Mouse (Mus musculus) cerebellum, adult 11 months (tissue): ENCODE results near the gene Dclk1.

ENCODE experiments used
- DNase-seq: peaks from one replicate; pipeline ENCODE4 v3.0.0; 2022

Gene Dclk1

GRCm38 (mm10) chr3:55543929-55544684 lies 301.9 kb downstream of the Dclk1 start:
- no peak for DNase-seq

- no peak for DNase-seq
These were observed 303.1 kb downstream of the Dclk1 start for GRCm38 (mm10) chr3:55545296-55545695.

DNA sequence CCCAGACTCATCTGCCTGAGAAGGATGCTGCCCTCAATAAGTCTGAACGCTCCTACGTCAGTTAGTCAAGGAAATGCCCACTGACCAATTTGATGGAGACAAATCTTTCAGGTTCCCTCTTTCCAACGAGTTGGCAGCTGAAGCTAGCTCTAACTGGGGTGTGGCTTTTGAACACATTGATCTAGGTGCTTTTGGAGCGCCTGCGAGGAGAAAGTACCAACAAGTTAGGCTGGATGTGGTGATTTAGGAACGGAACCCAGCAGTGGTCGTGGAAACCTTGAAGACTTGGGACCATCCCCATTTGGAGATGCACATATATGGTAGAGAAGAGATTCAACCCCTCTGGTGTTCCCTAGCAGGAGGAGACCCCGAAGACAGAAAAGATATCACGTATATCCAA lies 303.8 kb downstream of the Dclk1 start:
- no peak for DNase-seq

DNA sequence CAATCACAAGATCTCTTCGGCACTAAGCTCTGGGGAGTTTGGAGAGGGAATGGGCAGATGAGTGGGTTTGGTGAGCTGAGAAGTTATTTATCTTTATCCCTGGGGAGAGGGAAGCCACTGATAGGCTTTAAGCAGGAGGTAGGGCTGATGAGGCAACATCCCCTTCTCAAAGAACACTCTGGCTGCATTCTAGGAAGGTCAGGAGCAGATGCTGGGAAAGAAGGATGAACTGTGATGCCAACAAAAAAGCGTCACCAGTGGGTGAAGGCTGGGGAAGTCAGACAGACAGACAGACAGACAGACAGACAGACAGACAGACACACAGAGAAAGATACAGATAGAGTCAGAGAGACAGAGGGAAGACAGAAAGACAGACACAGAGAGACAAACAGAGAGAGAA lies 304.9 kb downstream of the Dclk1 start:
- DNase-seq: no peak

DNA sequence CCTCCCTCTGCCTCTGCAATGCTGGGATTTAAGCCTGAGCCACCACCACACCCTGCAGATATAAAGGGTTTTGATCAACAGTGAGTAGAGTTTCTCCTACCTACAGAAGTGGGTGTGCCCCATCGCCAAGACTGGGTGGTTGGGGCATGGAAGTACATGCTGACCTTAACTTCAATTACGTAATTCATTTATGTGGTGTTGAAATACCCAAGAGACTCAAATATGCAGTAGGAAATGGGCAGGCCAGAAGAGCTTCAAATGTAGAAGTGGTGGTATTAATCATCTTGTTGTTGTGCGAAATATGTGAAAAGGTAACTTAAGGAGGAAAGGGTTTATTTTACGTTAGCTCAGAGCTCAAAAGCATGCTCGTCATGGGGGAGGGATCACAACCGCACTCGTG lies 307.2 kb downstream of the Dclk1 start:
- DNase-seq: no peak

DNA sequence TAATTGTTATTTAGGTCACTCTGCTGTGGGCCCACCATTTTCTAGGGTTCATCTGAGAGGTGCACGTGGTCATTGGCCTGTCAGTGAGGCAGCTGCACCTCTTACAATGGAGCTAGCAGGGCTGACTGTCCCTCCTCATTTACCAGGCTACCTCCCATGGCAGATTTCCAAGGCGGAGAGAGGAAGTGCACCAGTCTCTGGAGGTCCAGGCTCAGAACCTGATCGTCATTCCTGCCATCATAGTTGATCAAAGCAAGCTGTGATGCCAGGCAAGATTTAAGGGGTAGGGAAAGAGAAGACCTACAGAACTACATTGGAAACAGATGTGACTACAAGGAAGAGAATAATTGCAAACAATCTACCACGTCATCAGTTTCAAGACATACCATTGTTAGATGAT lies 308.8 kb downstream of the Dclk1 start:
- DNase-seq: no peak

DNA sequence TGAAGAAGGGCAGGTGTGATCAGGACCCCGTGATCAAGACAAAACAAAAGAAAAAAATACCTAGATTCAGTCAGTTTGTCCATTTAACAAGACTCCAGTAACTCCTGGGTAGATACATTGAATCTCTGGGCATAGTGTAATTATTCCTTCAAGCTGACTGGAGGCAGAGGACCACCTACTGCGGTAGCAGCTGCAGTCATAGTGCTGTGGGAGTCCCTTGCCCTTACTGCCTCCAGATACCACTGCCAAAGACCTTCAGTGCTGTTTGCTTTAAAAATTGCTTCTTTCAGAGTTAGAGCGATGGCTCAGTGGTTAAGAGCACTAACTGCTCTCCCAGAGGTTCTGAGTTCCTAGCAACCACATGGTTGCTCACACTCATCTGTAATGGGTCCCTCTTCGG lies 309.7 kb downstream of the Dclk1 start:
- DNase-seq: no peak

- no peak for DNase-seq
These were observed 310.9 kb downstream of the Dclk1 start for GRCm38 (mm10) chr3:55553031-55553430.

- DNase-seq: no peak
These were observed 313.7 kb downstream of the Dclk1 start for GRCm38 (mm10) chr3:55555848-55556247.

DNA sequence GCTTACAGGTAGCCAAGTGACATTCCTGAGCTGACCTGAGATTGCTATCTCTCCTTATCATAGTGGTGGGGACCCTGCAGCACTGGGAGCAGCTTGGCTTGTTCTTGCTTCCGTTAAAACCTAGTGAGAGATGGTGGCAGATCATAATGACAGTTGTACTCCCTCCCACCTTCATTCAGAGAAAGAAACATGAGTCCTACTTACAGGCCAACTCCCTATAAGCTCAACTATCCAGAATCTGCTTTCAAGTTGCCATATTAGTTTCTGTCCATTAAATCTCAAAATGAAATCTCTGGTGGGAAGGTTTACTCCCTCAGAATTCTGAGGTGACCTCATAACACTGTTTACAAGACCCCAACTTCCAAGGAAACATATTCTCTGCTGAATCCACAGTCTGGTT lies 316.4 kb downstream of the Dclk1 start:
- DNase-seq: no peak

- DNase-seq: no peak
These were observed 325.3 kb downstream of the Dclk1 start for GRCm38 (mm10) chr3:55567476-55567875.

DNA sequence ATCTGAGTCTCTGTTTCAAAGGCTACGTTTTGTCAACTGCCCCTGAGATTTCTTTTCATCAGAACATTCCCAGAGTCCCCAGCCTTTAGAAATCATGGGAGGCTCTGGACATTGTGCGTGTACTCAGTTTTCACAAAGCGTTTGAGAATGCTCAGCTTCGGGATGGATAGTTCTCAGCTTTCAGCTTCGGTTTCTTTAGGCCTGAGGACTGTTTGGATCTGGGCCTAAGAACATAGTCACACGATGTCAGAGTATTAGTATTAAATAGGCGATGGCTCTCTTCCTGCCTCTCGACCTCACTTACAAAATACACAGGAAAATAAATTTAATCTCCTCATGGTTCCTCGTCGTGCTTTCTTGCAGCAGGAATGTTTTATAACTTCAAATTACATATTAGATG lies 327.4 kb downstream of the Dclk1 start:
- no peak for DNase-seq

- no peak for DNase-seq
These were observed 328.9 kb downstream of the Dclk1 start for GRCm38 (mm10) chr3:55571034-55571433.

GRCm38 (mm10) chr3:55571552-55572296 lies 329.6 kb downstream of the Dclk1 start:
- no peak for DNase-seq

GRCm38 (mm10) chr3:55572297-55572681 lies 330.1 kb downstream of the Dclk1 start:
- DNase-seq: no peak

- no peak for DNase-seq
These were observed 331.8 kb downstream of the Dclk1 start for GRCm38 (mm10) chr3:55574003-55574402.

DNA sequence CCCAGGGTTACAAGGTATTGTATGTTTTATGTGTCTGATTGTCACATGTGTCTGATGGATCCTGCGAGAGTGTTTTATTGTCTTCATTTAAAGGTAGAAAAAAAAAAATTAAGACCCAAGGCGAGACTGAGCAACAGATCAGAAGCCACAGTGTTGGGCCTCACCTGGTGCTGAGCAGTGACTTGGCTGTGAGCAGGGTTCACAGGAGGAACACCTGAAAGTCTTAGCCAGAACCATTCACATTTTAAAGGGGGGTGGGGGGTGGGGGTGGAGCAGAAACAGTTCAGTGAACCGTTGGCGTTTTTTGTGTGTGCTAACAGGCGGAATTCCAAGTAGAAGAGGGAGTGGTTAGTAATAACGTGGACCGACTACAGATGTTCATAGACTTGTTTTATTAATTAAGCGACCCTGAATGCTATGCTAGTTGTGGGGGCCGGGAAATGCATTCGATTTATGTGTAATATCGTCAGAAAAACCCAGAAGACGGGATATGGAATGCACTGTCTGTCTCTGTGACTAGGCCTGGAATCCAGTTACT lies 345.3 kb downstream of the Dclk1 start:
- no peak for DNase-seq

DNA sequence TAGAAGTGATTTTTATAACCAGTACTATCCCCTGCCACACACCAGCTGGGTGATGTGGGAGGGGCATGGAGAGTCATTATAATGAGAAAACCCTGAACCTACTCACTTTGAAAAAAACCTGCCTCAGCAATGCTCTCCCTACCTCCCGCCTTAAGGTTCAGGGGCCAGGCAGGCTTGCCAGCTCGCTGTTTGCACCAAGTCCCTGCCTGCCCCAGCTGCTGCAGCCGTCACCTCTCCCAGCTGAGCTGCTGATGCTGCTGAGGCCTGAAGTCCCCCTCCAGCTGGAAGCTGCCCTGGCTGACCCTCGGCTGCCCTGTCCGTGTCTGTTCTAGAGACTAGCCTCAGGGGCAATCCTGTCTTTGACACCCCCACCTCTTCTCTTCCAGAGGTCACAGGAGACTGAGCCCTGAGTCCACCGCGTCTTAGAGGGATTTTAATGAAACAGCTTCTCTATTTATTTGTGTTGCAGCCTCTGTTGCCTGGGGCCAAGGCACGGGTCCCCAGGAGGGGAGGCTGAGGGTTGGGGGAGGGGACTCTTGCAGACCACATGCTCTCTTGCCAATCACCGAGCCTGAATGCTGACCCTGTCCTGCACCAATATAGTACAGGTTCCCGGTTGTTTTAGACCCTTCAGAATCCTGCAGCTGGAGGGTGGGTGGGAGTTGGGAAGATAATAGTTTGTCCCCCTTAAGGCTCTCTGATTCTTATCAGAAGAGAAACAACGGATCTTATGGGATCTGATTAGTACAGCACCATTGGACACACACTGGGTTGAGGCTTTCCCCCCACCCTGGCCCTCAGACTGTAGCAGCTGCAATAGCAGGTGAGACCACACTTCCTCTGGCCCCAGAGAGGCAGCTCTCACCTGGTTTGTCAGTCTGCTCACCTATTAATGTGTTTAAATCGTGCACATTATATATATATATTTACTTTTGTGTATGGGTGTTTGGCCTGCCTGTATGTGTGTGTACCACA lies 346.1 kb downstream of the Dclk1 start:
- no peak for DNase-seq
